Mouse (Mus musculus): ENCODE results near the gene Btnl2. TPM values are rescaled to one million over a fixed set of nuclear protein-coding genes. Genes with fewer than 3 reads are reported as not detected.

The Btnl2 gene
- not detected in 2 replicates for total RNA-seq (2012; rRNA removed)

DNA sequence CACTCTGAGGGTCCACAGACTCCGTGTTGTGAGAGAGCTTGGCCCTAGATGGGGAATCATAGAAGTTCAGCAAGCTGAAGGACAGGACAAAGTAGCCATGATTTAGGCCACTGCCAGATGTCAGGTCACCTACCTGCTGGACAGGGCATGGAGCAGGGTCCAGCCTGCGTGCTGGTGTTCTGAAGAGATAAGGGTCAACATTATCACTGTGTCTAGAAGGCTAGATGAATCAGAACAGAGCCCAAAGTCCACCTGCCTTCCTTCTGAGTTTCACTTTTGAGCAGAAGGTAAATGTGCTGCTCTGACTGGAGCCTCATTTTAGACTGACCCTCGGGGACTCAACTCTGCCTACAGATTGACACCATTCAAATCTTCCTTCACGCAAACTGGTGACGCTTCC, at the start of gene Btnl2:
Btnl2 (plus strand) TSS at position 284 of the 400 bp plus-strand sequence.
- TF ChIP-seq CHD2 (IDR thresholded peaks at IDR 0.05; ENCODE audit: low read depth, low read length) (no peak), MAFK (IDR thresholded peaks at IDR 0.05; ENCODE audit: insufficient read depth, low read depth, low read length) (no peak), HCFC1 (IDR thresholded peaks at IDR 0.05; ENCODE audit: borderline replicate concordance, insufficient read depth, low read length) (no peak), ZNF384 (IDR thresholded peaks at IDR 0.05; ENCODE audit: low read depth, low read length) (no peak), ZC3H11A (IDR thresholded peaks at IDR 0.05; ENCODE audit: borderline replicate concordance, low read depth, low read length) (no peak)
- no peak within 1 kb of the TSS for H3K9ac ChIP-seq (ENCODE audit: insufficient read depth, low read depth, low read length, poor library complexity, severe bottlenecking)
- H3K4me1 ChIP-seq (ENCODE audit: control insufficient read depth in 2 of 2, insufficient read depth in 2 of 2, low read length in 2 of 2, poor library complexity in 1 of 2) = no peaks in the 10 kb centered on the region
- no peak within 1 kb of the TSS for H3K4me3 ChIP-seq (ENCODE audit: insufficient read depth in 1 of 2, low read depth in 1 of 2, low read length in 2 of 2, poor library complexity in 1 of 2, severe bottlenecking in 1 of 2)
- DNase-seq (ENCODE audit: low read depth, low spot score) = no peak
- H3K36me3 ChIP-seq (ENCODE audit: control insufficient read depth, insufficient read depth, low read length, poor library complexity, severe bottlenecking) = no peaks in the 10 kb centered on the region
- no peak within 1 kb of the TSS for H3K27ac ChIP-seq (ENCODE audit: insufficient read depth, low read depth, low read length, poor library complexity, severe bottlenecking)
- in situ Hi-C loops (cut with MboI; ENCODE audit: low sequenced_read_pairs in 2 of 2, unreplicated experiment in 2 of 2) = no loop called here
- H3K9me3 ChIP-seq (ENCODE audit: control insufficient read depth, insufficient read depth, low read depth, low read length) = no peaks in the 10 kb centered on the region

DNA sequence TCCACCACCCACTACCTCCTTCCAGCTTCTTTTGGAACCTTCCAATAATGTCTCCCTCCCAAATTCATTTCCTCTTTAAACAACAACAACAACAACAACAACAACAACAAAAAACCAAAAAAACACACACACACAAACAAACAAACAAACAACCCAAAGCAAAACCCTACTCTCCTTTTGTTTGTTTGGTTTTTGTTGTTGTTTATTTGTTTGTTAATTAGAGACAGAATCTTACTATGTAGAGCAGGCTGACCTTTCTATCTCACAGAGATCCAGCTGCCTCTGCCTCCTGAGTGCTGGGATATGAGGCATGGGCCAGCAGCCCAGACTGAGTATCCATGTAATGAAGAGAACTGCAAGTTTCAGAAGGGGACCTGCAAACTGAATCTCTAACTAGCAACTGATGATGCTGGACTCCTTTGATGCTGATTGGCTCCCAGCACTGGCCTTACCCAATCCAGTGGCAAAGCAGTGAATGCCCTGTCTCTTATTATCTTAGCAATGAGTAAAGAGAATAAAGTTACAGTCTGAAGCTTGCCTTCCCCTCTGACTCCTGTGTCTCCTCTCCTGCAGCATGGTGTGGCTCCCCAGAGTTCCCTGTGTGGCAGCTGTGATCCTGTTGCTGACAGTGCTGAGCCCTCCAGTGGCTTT, 49.1 kb upstream of the Btnl2 start, which contains the start of gene H2-Eb1:
H2-Eb1 (plus strand) TSS at position 488 of the 651 bp plus-strand sequence.
- DNase-seq (ENCODE audit: low read depth, low spot score) = peak; percentile 69
- in situ Hi-C loops (cut with MboI; ENCODE audit: low sequenced_read_pairs in 2 of 2, unreplicated experiment in 2 of 2) = no loop called here
- no peak within 1 kb of the TSS for H3K27ac ChIP-seq (ENCODE audit: insufficient read depth, low read depth, low read length, poor library complexity, severe bottlenecking)
- peak; percentile 98 for TF ChIP-seq CHD2 (IDR thresholded peaks at IDR 0.05; ENCODE audit: low read depth, low read length)
- no peak for TF ChIP-seq HCFC1 (IDR thresholded peaks at IDR 0.05; ENCODE audit: borderline replicate concordance, insufficient read depth, low read length)
- no peak within 1 kb of the TSS for H3K9ac ChIP-seq (ENCODE audit: insufficient read depth, low read depth, low read length, poor library complexity, severe bottlenecking)
- no peaks in the 10 kb centered on the region for H3K4me1 ChIP-seq (ENCODE audit: control insufficient read depth in 2 of 2, insufficient read depth in 2 of 2, low read length in 2 of 2, poor library complexity in 1 of 2)
- no peak within 1 kb of the TSS for H3K4me3 ChIP-seq (ENCODE audit: insufficient read depth in 1 of 2, low read depth in 1 of 2, low read length in 2 of 2, poor library complexity in 1 of 2, severe bottlenecking in 1 of 2)
- H3K36me3 ChIP-seq (ENCODE audit: control insufficient read depth, insufficient read depth, low read length, poor library complexity, severe bottlenecking) = no peaks in the 10 kb centered on the region
- H3K9me3 ChIP-seq (ENCODE audit: control insufficient read depth, insufficient read depth, low read depth, low read length) = no peaks in the 10 kb centered on the region

DNA sequence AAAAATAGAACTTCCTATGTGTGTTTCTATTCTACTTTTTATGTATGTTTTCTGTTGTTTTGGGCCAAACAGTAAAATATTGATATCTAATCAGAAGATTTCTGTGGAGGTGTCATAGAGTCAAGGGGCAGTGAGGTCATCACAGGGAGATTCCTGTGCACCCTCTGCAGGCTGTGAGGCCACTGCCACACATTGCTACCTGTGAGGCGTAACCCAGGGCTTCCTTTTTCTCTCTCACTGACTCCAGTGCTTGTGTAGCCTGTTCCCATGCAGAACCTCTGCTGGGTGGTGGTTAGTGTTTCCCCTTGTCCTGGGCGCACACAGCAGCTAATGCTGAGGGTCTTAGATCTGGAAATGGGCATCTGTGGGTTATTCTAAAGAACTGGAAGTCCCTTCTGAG, 48.2 kb upstream of the Btnl2 start:
- no peak overlapping the region for H3K4me3 ChIP-seq (ENCODE audit: insufficient read depth in 1 of 2, low read depth in 1 of 2, low read length in 2 of 2, poor library complexity in 1 of 2, severe bottlenecking in 1 of 2)
- no peaks in the 10 kb centered on the region for H3K9me3 ChIP-seq (ENCODE audit: control insufficient read depth, insufficient read depth, low read depth, low read length)
- H3K4me1 ChIP-seq (ENCODE audit: control insufficient read depth in 2 of 2, insufficient read depth in 2 of 2, low read length in 2 of 2, poor library complexity in 1 of 2) = no peaks in the 10 kb centered on the region
- in situ Hi-C loops (cut with MboI; ENCODE audit: low sequenced_read_pairs in 2 of 2, unreplicated experiment in 2 of 2) = no loop called here
- no peak overlapping the region for H3K9ac ChIP-seq (ENCODE audit: insufficient read depth, low read depth, low read length, poor library complexity, severe bottlenecking)
- TF ChIP-seq MAFK (IDR thresholded peaks at IDR 0.05; ENCODE audit: insufficient read depth, low read depth, low read length) (no peak), ZNF384 (IDR thresholded peaks at IDR 0.05; ENCODE audit: low read depth, low read length) (no peak), HCFC1 (IDR thresholded peaks at IDR 0.05; ENCODE audit: borderline replicate concordance, insufficient read depth, low read length) (no peak), CHD2 (IDR thresholded peaks at IDR 0.05; ENCODE audit: low read depth, low read length) (no peak), ZC3H11A (IDR thresholded peaks at IDR 0.05; ENCODE audit: borderline replicate concordance, low read depth, low read length) (no peak)
- H3K27ac ChIP-seq (ENCODE audit: insufficient read depth, low read depth, low read length, poor library complexity, severe bottlenecking) = no peak overlapping the region
- DNase-seq (ENCODE audit: low read depth, low spot score) = no peak
- H3K36me3 ChIP-seq (ENCODE audit: control insufficient read depth, insufficient read depth, low read length, poor library complexity, severe bottlenecking) = no peaks in the 10 kb centered on the region

DNA sequence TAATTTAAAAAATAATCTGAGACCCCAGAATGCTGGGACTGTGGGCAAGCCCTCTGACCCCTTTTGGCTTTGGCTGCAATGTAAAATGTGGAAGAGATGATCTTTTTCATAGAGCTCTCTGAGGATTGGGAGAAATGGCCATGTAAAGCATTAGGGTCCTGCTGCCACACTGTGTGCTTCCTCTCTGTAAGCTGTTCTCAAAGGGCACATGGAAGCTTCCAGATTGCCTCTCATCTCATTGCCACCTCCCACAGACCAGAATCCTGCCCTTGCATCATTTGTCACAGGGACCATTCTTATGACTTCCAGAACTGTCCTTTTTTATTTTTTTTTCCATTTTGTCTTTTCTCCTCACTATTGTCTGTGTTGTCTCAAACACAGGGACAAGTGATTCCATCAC, 47.4 kb upstream of the Btnl2 start:
- Histone ChIP-seq H3K36me3 (ENCODE audit: control insufficient read depth, insufficient read depth, low read length, poor library complexity, severe bottlenecking) (no peaks in the 10 kb centered on the region), H3K4me3 (ENCODE audit: insufficient read depth in 1 of 2, low read depth in 1 of 2, low read length in 2 of 2, poor library complexity in 1 of 2, severe bottlenecking in 1 of 2) (no peak overlapping the region), H3K9ac (ENCODE audit: insufficient read depth, low read depth, low read length, poor library complexity, severe bottlenecking) (no peak overlapping the region), H3K4me1 (ENCODE audit: control insufficient read depth in 2 of 2, insufficient read depth in 2 of 2, low read length in 2 of 2, poor library complexity in 1 of 2) (no peaks in the 10 kb centered on the region), H3K9me3 (ENCODE audit: control insufficient read depth, insufficient read depth, low read depth, low read length) (no peaks in the 10 kb centered on the region), H3K27ac (ENCODE audit: insufficient read depth, low read depth, low read length, poor library complexity, severe bottlenecking) (no peak overlapping the region)
- TF ChIP-seq ZNF384 (IDR thresholded peaks at IDR 0.05; ENCODE audit: low read depth, low read length) (no peak), CHD2 (IDR thresholded peaks at IDR 0.05; ENCODE audit: low read depth, low read length) (no peak), HCFC1 (IDR thresholded peaks at IDR 0.05; ENCODE audit: borderline replicate concordance, insufficient read depth, low read length) (no peak), MAFK (IDR thresholded peaks at IDR 0.05; ENCODE audit: insufficient read depth, low read depth, low read length) (no peak), ZC3H11A (IDR thresholded peaks at IDR 0.05; ENCODE audit: borderline replicate concordance, low read depth, low read length) (no peak)
- no peak for DNase-seq (ENCODE audit: low read depth, low spot score)
- in situ Hi-C loops (cut with MboI; ENCODE audit: low sequenced_read_pairs in 2 of 2, unreplicated experiment in 2 of 2) = no loop called here

DNA sequence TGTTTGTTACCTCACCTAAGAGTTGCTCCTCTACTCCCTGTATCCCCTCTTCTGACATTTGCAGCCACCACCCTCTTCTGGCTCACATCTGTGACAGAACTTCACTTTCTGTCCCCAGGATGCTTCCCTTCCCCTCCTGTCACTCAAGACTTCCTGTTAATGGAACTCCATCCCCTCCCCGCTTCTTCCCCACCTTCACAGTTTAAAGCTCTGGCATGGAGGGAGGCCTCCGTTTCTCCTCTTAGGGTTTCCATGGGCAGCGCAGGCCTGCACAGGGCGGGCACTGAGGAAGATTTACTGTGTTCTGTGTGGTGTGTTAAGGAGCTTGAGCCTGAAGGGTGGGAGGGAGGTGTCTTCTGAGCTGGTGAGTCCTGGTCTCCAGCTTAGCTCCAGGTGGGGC, 46.5 kb upstream of the Btnl2 start:
- in situ Hi-C loops (cut with MboI; ENCODE audit: low sequenced_read_pairs in 2 of 2, unreplicated experiment in 2 of 2) = no loop called here
- no peak for TF ChIP-seq MAFK (IDR thresholded peaks at IDR 0.05; ENCODE audit: insufficient read depth, low read depth, low read length)
- TF ChIP-seq ZC3H11A (IDR thresholded peaks at IDR 0.05; ENCODE audit: borderline replicate concordance, low read depth, low read length) = no peak
- no peak for TF ChIP-seq CHD2 (IDR thresholded peaks at IDR 0.05; ENCODE audit: low read depth, low read length)
- no peak for TF ChIP-seq HCFC1 (IDR thresholded peaks at IDR 0.05; ENCODE audit: borderline replicate concordance, insufficient read depth, low read length)
- no peak for TF ChIP-seq ZNF384 (IDR thresholded peaks at IDR 0.05; ENCODE audit: low read depth, low read length)
- H3K4me3 ChIP-seq (ENCODE audit: insufficient read depth in 1 of 2, low read depth in 1 of 2, low read length in 2 of 2, poor library complexity in 1 of 2, severe bottlenecking in 1 of 2) = no peak overlapping the region
- DNase-seq (ENCODE audit: low read depth, low spot score) = no peak
- H3K36me3 ChIP-seq (ENCODE audit: control insufficient read depth, insufficient read depth, low read length, poor library complexity, severe bottlenecking) = no peaks in the 10 kb centered on the region
- H3K9me3 ChIP-seq (ENCODE audit: control insufficient read depth, insufficient read depth, low read depth, low read length) = no peaks in the 10 kb centered on the region
- H3K4me1 ChIP-seq (ENCODE audit: control insufficient read depth in 2 of 2, insufficient read depth in 2 of 2, low read length in 2 of 2, poor library complexity in 1 of 2) = no peaks in the 10 kb centered on the region
- H3K9ac ChIP-seq (ENCODE audit: insufficient read depth, low read depth, low read length, poor library complexity, severe bottlenecking) = no peak overlapping the region
- H3K27ac ChIP-seq (ENCODE audit: insufficient read depth, low read depth, low read length, poor library complexity, severe bottlenecking) = no peak overlapping the region
